Mouse (Mus musculus) kidney, adult 2 months (tissue): ENCODE measurements around the gene Klhdc10.

Experiments used
- CTCF ChIP-seq: fragments of 200-500 bp; conservative IDR thresholded peaks from 2 replicates; pipeline ENCODE4 v1.5.1; 2011; ENCODE audit warnings: low read depth, mild to moderate bottlenecking, control low read depth, low read length, moderate library complexity, mixed read lengths; ENCODE audit not compliant: insufficient read depth, insufficient read length
- POLR2A ChIP-seq: fragments of 200-500 bp; IDR thresholded peaks from one replicate; pipeline ENCODE4 v1.6.1; 2011; ENCODE audit warnings: low read depth, low read length, control low read depth

DNA sequence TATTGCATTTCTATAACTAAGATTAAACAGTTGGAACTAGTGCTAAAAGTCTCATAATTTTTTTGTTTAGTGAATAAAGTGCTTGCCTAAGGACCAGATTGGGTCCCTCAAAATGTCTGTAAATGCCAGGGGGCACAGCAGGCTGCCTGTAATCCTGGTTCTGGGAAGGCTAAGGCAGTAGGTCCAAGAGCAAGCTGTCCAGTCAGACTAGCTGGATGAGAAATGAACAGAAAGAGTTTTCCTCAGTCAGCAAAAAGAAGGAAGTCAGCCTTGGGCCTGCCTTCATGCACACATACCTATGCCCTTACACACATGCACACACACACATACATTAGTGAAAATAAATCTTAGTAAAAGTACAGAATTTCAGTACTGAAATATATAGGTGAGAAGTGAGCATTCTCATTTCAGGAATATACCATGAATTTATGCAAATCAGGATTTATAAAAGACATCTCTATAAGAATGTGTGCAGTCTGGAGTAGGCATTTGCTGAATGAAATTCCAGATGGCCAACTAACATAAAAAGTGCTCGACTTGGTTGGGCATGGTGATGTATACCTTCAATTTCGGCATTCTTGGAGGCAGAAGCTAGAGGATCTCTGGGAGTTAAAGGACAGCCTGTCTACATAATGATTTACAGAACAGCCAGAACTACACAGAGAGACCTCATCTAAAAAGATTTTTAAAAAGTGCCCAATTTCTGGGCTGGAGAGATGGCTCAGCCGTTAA, 31.0 kb downstream of the Klhdc10 start:
- TF ChIP-seq POLR2A (no peak), CTCF (no peak)
